ENCODE assay signal across 11 mouse cellular contexts in the genomic region with DNA sequence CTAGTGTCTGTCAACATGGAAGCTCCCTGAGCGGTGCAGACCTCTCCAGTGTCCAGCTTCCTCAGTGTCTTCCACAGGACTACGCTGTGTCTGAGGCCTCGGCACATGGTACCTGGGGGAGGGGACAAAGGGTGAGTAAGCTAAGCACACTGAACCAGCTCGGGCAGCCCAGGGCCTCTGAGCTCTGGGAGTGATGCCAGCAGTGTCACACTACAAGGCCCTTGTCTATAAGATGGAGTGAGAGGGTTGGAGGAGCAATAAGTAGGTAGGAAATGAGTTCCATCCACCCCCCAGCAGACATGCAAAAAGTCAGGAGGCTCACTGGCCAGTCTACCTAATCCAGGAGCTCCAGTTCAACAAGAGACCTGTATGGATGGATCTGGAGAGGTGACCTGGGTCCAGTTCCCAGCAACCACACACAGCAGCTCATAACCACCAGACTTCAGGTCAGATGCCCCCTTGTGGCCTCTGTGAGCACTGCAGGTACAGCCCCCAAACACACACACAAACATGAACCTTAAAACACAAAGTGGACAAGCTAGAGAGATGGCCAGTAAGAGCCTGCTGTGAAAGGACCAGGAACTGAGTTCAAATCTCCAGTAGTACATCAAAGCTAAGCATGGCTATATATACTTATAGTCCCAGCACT. TPM values are rescaled to one million over a fixed set of nuclear protein-coding genes. Genes with fewer than 3 reads are reported as not detected.
DNase-seq lines count a peak whose midpoint lies in the region; ATAC-seq and TF ChIP-seq lines count a peak whose summit lies in the region.
"Had no signal": no experiment of that assay in that cellular context is flagged by ENCODE, and none has a peak within 500 bp of the region (broad histone marks: within the 10 kb centered on the region; RNA-seq: fewer than 3 reads in every experiment).

No protein-coding gene starts in this region.

- no peak overlapping the region for H3K4me3 ChIP-seq in gastrocnemius, adult 2 months
- no peak overlapping the region for H3K4me3 ChIP-seq in liver, embryonic 14.5 days (ENCODE audit: insufficient read depth in 1 of 2, low read depth in 2 of 2, low read length in 2 of 2)
- H3K4me3 ChIP-seq: heart, embryonic 15.5 days; stomach, embryonic 15.5 days had no signal

- no peak for ATAC-seq in liver, embryonic 14.5 days (ENCODE audit: insufficient read depth)
- ATAC-seq in erythroblast, adult 5-6 weeks (replicated peaks; ENCODE audit: low FRiP score, poor library complexity, severe bottlenecking) = no peak

- intact Hi-C loops in gastrocnemius, adult 2 months (cut with DNase I) = loop anchor here (10.0 kb wide), 1 partner anchor 302 kb away; a partner anchor contains a TSS

- no peaks in the 10 kb centered on the region for H3K27me3 ChIP-seq in liver, embryonic 14.5 days (ENCODE audit: control insufficient read depth, insufficient read depth, low read length)
- H3K27me3 ChIP-seq: heart, embryonic 15.5 days; stomach, embryonic 15.5 days had no signal

- peaks cover 19% of the 10 kb centered on the region for H3K36me3 ChIP-seq in liver, embryonic 14.5 days (replicated peaks; ENCODE audit: control insufficient read depth, insufficient read depth, low read depth)

- no peak overlapping the region for H3K27ac ChIP-seq in gastrocnemius, adult 2 months
- H3K27ac ChIP-seq in liver, embryonic 14.5 days = no peak overlapping the region
- H3K27ac ChIP-seq: heart, embryonic 15.5 days; macrophage; stomach, embryonic 15.5 days had no signal

- peaks cover 23 to 26% of the 10 kb centered on the region in 2 experiments for H3K4me1 ChIP-seq in liver, embryonic 14.5 days (replicated peaks; ENCODE audit: control insufficient read depth in 2 of 2, insufficient read depth in 2 of 2, low read length in 1 of 2)

- TF ChIP-seq EP300 in liver, embryonic 14.5 days (IDR thresholded peaks at IDR 0.05; ENCODE audit: low read depth) = no peak

- 82% methylated on average over 4 of the region's 4 CpGs for WGBS in liver, embryonic 14.5 days (ENCODE audit: insufficient replicate concordance)

- H3K9me3 ChIP-seq in liver, embryonic 14.5 days (ENCODE audit: control insufficient read depth, low read length) = no peaks in the 10 kb centered on the region
- H3K9me3 ChIP-seq: heart, embryonic 15.5 days had no signal

- no peak for DNase-seq in gastrocnemius, adult 2 months
- DNase-seq in gastrocnemius, adult 18-20 months (ENCODE audit: low spot score) = no peak
- DNase-seq in 416B (ENCODE audit: low read depth) = peak; percentile 64
- DNase-seq in ZHBTc4 (ENCODE audit: low read depth, low spot score) = peak; percentile 82
- DNase-seq in liver, embryonic 14.5 days (ENCODE audit: low read depth in 3 of 3, low spot score in 3 of 3) = no peak
- DNase-seq in Muller cell, postnatal 12 days (ENCODE audit: inconsistent ontology term) = no peak
- DNase-seq in frontal cortex, adult 2 months (ENCODE audit: extremely low spot score in 1 of 2, low spot score in 1 of 2) = no peak

- peak; percentile 71 for TF ChIP-seq CTCF in gastrocnemius, adult 2 months (IDR thresholded peaks at IDR 0.05)
- peak; percentile 87 for TF ChIP-seq CTCF in liver, embryonic 14.5 days (IDR thresholded peaks at IDR 0.05; ENCODE audit: low read depth)

- H3K9ac ChIP-seq in liver, embryonic 14.5 days (replicated peaks) = no peak overlapping the region
- H3K9ac ChIP-seq: heart, embryonic 15.5 days; stomach, embryonic 15.5 days had no signal

- no peak overlapping the region for H3K4me2 ChIP-seq in liver, embryonic 14.5 days (ENCODE audit: low read depth)
- H3K4me2 ChIP-seq: heart, embryonic 15.5 days; stomach, embryonic 15.5 days had no signal

RNA-seq across cellular contexts. Expression of a gene that starts 3.5 kb away (rescaled TPM):
- 1,000 to 10,000 TPM in 1 of 2 experiments, 100 to 1,000 TPM in 1; 776 to 1,068 TPM for total RNA-seq in gastrocnemius, adult 2 months (2021)
- total RNA-seq in gastrocnemius, adult 18-20 months (2021) = 100 to 1,000 TPM; 831 to 847 TPM
- 359 and 571 TPM in 2 replicates for polyA plus RNA-seq in liver, embryonic 14.5 days (2012; rRNA removed)
- polyA plus RNA-seq in liver, embryonic 14.5 days (2014; fragmentation: Nextera tagmentation; extraction: Ambion mirVana) = 729 and 738 TPM in 2 replicates
- 1,306 and 1,773 TPM in 2 replicates for polyA plus RNA-seq in frontal cortex, adult 2 months (2012; rRNA removed)
- total RNA-seq in erythroblast, adult 5-6 weeks (2015; ENCODE audit: low replicate concordance) = 38.2 and 42.4 TPM in 2 replicates
- 56.0 and 60.8 TPM in 2 replicates for total RNA-seq in erythroblast, adult 5-6 weeks (2017; ENCODE audit: low replicate concordance)

RNA-seq across cellular contexts. Expression of a gene that starts 3.8 kb away (rescaled TPM):
- 100 to 1,000 TPM; 105 to 116 TPM for total RNA-seq in gastrocnemius, adult 2 months (2021)
- total RNA-seq in gastrocnemius, adult 18-20 months (2021) = 100 to 1,000 TPM; 108 to 127 TPM
- polyA plus RNA-seq in liver, embryonic 14.5 days (2012; rRNA removed) = 66.7 and 79.5 TPM in 2 replicates
- polyA plus RNA-seq in liver, embryonic 14.5 days (2014; fragmentation: Nextera tagmentation; extraction: Ambion mirVana) = 43.7 and 44.3 TPM in 2 replicates
- 200 and 215 TPM in 2 replicates for polyA plus RNA-seq in frontal cortex, adult 2 months (2012; rRNA removed)
- total RNA-seq in erythroblast, adult 5-6 weeks (2015; ENCODE audit: low replicate concordance) = 11.9 and 38.4 TPM in 2 replicates
- total RNA-seq in erythroblast, adult 5-6 weeks (2017; ENCODE audit: low replicate concordance) = 10.5 and 21.3 TPM in 2 replicates

RNA-seq across cellular contexts. Expression of a gene that starts 15.7 kb away (rescaled TPM):
- 1 to 10 TPM; 4.7 to 5.1 TPM for total RNA-seq in gastrocnemius, adult 2 months (2021)
- total RNA-seq in gastrocnemius, adult 18-20 months (2021) = 1 to 10 TPM; 4.0 to 4.6 TPM
- 3.2 and 3.3 TPM in 2 replicates for polyA plus RNA-seq in liver, embryonic 14.5 days (2012; rRNA removed)
- polyA plus RNA-seq in liver, embryonic 14.5 days (2014; fragmentation: Nextera tagmentation; extraction: Ambion mirVana) = 0.55 and 1.1 TPM in 2 replicates
- polyA plus RNA-seq in frontal cortex, adult 2 months (2012; rRNA removed) = 17.2 and 17.7 TPM in 2 replicates
- 1.5 TPM in 1 of 2 replicates, not detected in the other for total RNA-seq in erythroblast, adult 5-6 weeks (2015; ENCODE audit: low replicate concordance)
- total RNA-seq in erythroblast, adult 5-6 weeks (2017; ENCODE audit: low replicate concordance) = 0.51 and 0.70 TPM in 2 replicates

RNA-seq across cellular contexts. Expression of a gene that starts 30.3 kb away (rescaled TPM):
- total RNA-seq in gastrocnemius, adult 2 months (2021) = 10 to 100 TPM; 11.1 to 12.0 TPM
- total RNA-seq in gastrocnemius, adult 18-20 months (2021) = 10 to 100 TPM; 11.2 to 11.3 TPM
- 54.7 and 74.7 TPM in 2 replicates for polyA plus RNA-seq in liver, embryonic 14.5 days (2012; rRNA removed)
- 41.9 and 55.4 TPM in 2 replicates for polyA plus RNA-seq in liver, embryonic 14.5 days (2014; fragmentation: Nextera tagmentation; extraction: Ambion mirVana)
- 33.5 and 34.2 TPM in 2 replicates for polyA plus RNA-seq in frontal cortex, adult 2 months (2012; rRNA removed)
- total RNA-seq in erythroblast, adult 5-6 weeks (2015; ENCODE audit: low replicate concordance) = 30.7 and 31.1 TPM in 2 replicates
- total RNA-seq in erythroblast, adult 5-6 weeks (2017; ENCODE audit: low replicate concordance) = 27.9 and 39.6 TPM in 2 replicates

RNA-seq across cellular contexts. Expression of a gene that starts 46.9 kb away (rescaled TPM):
- under 1 TPM; 0.10 to 0.45 TPM for total RNA-seq in gastrocnemius, adult 2 months (2021)
- total RNA-seq in gastrocnemius, adult 18-20 months (2021) = under 1 TPM; 0.09 to 0.11 TPM
- 0.08 and 0.10 TPM in 2 replicates for polyA plus RNA-seq in liver, embryonic 14.5 days (2012; rRNA removed)
- polyA plus RNA-seq in liver, embryonic 14.5 days (2014; fragmentation: Nextera tagmentation; extraction: Ambion mirVana) = 0.09 TPM in 1 of 2 replicates, not detected in the other
- 24.9 and 33.3 TPM in 2 replicates for polyA plus RNA-seq in frontal cortex, adult 2 months (2012; rRNA removed)
- total RNA-seq in erythroblast, adult 5-6 weeks (2015; ENCODE audit: low replicate concordance) = not detected in 2 replicates
- not detected in 2 replicates for total RNA-seq in erythroblast, adult 5-6 weeks (2017; ENCODE audit: low replicate concordance)
- polyA plus RNA-seq: macrophage had no signal

Comparison
In these comparisons a context has a peak if more than half of its experiments do, and no peak if none do; other contexts are left out.
1. DNase-seq: peak in 416B (single experiment) and ZHBTc4 (single experiment); none in gastrocnemius, adult 2 months (single experiment), gastrocnemius, adult 18-20 months (single experiment), liver, embryonic 14.5 days (0 of 3), Muller cell, postnatal 12 days (single experiment) and frontal cortex, adult 2 months (0 of 2).
2. RNA of a gene that starts 3.5 kb away (total RNA-seq): 776 to 1,068 TPM in gastrocnemius, adult 2 months and 831 to 847 TPM in gastrocnemius, adult 18-20 months; 38.2 to 60.8 TPM in erythroblast, adult 5-6 weeks; every median in the first group is over 10 times any median in the second.